Mouse (Mus musculus) brain, embryonic 18.5 days (tissue): ENCODE data around the gene Srp14.
A peak's percentile ranks its signal among the peaks of the same experiment; 100 is the strongest.

ENCODE experiments used
- DNase-seq: peaks from one replicate; pipeline ENCODE4 v3.0.0-alpha.2; 2012; ENCODE audit warnings: low read depth, low spot score

The Srp14 gene

DNA sequence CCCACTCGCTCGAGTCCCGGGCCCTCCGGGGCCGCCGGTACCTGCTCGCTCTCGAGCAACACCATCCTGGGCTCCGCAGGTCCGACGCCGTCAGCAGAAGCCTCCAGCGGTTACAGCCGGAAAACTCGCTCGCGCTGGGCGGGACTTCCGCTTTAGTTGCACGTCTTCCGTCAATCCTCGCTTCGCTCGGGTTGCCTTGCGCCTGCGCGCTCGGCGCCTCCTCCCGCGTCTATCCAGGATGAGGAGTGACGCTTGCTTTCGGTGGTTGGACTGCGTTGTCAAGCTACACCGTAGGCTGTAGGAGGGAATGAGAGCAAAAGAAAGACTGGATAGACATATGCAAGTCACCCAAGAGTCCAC is at the start of gene Srp14:
Gene Srp14, minus strand, starts transcription at position 162 of the 360 bp plus-strand sequence.
- DNase-seq: peak; percentile 89

DNA sequence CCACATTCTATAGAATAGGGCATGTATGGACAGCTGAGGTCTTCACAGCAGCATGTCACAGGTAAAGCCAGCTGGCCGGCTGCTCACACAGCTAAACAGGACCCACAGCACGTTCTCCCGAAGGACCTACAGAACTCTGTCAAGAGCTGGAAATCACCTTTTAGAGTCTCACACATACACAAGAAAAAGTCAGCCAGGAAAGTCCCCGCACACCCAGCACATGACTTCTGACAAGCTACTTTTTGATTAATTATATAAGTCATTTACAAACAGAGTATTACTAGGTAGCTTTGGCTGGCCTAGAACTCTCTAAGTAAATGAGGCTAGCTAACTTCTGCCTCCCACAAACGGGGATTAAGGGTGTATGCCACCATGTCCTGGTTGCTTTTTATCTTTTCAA is 47.0 kb upstream of the Srp14 start:
- no peak for DNase-seq

DNA sequence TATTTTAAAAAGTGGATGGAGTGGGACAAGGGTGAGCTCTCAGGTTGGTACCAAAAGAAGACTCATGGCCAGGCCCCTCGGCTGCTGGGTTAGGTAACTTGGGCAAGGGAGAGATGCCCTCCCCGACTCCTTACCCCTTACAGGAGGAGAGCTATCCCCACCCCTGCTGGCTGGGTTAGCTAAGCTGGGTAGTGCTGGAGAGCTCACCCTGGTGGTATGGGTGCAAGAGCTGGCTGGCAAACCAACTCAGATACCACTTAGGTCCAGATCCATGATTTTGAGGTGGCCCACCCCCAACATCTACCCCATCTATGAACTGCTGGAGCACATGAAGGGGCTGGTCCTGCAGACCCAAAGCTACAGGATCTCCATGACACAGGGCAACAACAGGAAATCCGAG is 45.3 kb upstream of the Srp14 start:
- DNase-seq: no peak

DNA sequence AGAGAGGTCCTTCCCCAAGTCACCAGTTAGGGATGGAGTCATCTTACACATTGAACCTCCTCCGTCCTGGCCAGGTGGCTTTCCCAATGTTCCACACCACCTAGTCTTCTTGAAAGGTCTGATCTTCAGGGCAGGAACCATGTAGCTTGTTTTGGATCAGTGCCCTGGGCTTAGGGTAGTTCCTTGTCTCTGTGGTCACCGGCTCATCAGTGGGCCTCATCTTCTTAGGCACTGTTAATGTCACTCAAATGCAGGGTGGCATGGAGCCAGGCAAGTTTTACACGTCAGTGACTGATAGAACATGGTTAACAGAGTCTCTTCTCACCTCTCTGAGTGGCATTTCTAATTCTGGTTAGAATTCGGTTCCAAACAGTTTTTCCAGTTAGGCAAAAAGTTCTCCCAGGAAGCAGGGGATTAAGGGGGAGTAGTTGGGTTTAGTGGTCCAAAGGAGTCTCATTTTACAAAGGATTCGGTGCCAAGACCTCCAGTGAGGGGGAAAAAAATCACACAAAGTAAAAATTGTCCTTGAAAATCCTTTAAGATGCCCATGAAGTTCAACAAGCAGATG is 43.7 kb upstream of the Srp14 start:
- no peak for DNase-seq

DNA sequence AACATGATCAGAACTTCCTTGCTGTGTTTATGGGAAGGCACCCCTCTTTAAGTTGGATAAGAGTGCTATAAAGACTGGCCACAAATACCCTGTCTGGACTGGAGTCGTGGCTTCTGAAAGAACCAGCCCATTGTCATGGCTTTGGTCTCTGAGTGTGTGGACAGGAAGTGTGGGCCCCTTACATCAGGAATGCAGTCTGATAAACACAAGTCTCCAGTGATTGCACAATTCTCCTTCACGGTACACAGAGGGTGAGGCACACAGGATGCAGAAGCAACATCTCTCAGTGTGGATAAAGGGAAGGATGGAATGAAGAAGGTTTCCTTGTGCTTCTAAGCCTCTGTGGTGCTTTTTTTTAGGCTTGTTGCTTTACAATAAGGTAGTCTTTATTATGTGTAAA is 42.8 kb upstream of the Srp14 start:
- no peak for DNase-seq

DNA sequence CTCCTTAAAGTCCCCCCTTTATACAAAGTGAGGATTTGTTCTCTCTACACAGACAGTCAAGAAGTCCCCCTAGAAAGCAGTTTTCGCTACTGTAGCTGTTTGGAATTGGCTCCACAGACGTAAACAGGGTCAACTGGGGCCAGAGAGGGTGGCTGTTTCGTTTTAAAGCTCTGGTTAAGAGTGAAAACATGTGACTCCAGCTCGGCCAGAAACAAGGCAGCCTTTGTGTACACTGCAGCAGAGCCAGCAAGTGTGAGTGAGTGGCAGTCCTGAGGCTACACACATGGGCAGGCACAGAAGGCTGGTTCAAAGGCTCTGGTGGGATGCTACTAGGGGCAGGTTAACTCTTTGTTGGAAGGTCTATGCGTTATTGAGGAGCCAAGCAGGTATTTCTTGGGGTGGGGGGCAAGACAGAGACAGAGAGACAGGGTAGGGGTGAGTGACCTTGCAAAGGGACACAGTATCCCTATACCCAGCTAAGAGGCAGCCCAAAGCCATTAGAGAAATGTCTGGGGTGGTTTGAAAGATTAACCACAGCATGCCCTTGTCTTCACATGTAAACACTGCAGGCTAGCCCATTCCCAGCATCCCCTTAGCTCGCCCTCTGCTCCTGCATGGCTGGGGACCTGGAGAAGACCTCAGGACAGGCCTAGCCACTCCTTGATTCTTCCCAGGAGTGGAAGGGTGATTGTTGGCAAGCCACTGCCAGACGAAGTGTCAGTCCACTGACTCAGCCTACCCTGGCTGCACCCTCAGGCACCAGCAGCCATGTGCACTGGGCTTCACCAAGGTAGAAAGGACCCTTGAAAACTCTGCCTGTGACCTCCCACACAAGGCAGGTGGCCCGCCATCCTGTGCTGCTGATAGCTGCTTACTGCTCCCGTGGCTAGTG is 40.8 kb upstream of the Srp14 start:
- DNase-seq: peak; percentile 40

DNA sequence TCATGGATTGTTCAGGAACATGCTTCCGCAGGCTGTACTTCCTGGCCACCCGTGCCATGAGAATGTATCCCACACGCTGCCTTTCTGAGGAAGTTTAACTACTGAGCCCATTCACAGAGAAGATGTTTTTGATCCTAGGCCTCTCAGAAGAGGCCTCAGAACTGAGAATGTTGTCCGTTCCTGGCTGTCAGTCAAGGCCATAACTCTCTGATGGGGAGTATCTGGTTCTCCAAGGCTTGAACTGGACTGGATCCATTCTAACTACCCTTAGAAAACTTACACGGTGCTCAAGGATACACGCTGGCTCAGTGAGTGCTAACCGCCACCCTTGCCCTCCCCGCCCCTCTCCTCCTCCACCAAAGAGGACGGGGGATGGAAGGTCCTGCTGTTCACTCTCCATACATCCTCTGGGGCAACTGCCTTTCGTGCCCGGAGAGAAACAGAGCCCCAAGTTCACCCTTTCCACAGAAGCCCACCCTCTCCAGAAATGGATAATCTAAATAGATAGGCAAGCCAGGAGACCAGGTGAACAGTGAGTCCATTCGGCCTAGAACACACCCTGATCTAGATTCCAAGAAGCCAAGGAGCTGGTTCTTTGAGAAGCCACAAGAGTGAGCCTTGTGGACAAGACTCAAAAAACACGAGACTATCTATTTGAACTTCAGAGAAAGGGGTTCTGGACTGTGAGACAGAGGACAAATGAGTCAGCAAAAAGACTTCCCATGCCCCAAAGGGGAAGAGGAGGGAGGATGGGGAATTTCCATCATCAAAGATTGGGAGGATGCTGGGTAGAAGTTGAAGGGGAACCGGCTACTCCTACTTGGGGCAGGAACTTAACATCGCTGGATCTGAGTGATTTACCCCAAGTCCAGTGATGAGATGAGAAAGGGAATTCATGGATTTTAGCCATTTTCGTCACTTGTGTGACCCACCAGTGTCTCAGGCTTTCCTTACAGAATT is 33.2 kb upstream of the Srp14 start:
- no peak for DNase-seq

DNA sequence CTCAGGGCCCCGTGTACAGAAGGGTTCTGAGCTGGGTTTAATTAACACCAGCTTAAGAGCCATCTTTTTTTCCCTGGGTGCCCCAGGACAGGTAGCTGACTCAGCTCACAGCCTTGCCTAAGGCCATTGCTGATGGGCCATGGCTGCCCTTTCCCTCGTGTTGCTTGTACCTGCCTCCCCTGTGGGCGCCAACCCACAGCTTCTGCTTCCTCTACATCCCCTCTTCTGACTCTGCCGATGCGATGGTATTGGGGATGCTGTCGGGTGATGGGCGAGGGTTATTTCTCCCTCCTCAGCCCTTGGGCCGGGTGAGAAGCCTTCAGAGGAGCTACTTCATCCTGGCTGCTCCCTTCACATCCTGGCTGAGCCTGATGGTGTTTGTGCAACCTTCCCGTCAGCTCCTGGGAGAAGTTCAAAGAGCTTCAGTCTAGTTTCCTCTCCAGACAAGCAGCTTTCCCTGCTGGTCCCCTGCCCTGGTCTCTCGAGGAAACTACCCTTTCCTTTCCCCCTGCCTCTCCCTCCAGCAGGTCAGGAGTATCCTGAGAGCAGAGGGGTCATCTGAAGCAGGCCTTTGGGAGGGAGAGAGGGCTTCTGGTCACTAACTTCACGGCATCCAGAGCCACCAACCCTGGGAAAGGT is 32.4 kb upstream of the Srp14 start:
- DNase-seq: no peak

DNA sequence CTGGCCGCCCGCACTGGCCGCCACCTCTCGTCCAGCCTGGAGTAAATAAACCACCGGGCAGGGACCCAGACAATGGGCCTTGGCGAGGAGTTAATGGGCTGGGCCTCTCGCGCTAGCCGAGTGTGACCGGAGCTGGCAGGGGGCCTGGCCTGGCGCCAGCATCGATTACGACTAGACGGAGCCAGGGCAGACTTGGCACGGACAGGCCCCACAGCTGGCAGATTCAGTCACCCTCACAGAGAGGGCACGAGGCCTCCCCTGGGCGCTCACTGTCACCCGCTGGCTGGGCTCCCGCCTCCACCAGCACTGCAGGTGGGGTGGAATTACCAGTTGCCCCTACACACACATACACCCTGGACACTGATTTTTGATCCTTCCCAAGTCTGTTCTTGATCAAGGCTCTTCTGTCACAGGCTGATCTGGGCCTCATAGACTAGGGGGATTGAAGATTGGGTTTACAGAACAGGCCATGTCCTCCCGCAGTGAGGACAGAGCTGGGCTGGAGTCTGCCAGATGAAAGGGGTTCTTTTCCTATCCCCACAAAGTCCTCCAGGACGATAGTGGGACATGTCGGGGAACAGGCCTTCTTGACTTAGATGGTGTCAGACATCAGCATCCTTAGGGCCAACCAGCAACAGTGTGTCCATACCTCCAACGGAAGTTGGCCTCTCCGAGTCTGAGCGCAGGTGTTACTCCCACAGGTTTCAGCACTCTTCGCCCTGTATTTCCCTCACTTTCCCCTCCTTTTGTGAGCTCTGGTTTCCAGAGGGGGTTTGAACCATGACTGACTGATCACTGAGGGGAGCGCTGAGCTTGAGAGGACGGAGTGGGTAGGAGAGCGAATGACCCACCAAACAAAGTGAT is 31.2 kb upstream of the Srp14 start:
- DNase-seq: peak; percentile 46

DNA sequence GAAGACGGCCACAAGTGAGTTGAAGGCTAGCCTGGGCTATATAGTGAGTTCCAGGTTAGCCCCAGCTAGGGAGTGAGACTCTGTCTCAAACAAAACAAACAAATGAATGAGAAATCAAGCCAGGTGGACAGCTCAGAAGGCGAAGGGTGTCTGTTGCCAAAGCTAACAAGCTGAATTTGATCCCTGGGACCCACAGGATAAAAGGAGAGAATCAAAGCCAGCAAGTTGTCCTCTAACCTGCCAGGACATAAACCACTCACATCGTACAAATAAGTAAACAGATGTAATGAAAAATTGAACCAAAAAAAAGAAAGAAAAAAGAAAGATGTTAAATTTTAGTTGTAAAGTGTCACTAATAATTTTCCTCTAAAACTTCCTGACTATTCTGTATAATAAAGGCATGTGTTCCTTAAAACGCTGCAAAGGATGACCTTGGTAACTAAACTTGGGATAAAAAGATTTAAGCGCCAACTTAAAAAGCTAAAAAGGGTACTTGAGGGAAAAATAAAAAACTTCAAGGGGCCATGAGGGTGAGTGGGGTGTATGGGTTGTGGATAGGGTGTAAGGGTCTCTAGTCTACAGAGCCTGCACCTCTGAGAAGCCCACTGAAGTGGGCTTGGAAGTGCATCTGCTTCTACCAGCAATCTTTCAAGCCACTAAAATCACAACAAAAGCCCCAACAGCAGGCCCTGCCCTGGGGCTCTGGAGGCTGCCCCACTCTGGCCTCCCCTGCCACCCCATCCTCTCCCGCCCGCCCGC is 30.4 kb upstream of the Srp14 start:
- no peak for DNase-seq

DNA sequence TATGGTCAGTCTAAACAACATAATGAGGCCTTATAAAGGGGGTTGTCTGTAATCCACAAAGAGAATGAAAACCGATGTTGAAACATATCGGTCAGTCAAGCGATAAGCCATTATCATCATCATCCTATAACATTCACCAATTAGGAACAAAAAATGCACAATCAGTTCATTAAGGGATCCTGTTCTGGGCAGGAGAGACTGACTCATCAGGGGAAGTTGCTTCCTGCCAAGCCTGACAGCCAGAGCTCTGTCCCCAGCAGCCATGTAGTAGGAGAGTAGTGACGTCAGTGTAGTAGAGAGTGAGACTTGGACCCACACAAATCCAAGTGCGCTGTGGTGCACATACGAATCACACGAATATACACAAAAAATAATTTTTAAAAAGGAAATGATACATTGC is 27.6 kb upstream of the Srp14 start:
- no peak for DNase-seq

DNA sequence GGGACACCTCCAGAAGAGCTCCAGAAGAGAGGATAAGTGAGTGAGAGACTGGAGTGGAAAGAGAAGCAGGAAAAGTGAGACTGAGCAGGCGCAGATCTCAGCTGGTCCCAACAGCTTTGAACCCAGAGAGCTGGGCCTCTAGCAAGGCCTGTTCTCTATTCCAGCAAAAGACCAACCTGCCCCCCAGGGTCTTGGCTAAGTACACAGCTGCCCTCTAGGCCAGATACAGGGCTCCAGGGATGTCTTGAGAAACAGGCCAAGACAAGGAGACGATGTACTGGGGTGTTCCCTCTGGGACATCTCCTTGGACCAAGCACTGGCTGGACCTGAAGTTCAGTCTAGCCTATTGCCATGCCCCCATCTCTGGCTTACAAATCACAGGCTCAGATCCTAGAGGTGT is 20.7 kb upstream of the Srp14 start:
- DNase-seq: no peak

DNA sequence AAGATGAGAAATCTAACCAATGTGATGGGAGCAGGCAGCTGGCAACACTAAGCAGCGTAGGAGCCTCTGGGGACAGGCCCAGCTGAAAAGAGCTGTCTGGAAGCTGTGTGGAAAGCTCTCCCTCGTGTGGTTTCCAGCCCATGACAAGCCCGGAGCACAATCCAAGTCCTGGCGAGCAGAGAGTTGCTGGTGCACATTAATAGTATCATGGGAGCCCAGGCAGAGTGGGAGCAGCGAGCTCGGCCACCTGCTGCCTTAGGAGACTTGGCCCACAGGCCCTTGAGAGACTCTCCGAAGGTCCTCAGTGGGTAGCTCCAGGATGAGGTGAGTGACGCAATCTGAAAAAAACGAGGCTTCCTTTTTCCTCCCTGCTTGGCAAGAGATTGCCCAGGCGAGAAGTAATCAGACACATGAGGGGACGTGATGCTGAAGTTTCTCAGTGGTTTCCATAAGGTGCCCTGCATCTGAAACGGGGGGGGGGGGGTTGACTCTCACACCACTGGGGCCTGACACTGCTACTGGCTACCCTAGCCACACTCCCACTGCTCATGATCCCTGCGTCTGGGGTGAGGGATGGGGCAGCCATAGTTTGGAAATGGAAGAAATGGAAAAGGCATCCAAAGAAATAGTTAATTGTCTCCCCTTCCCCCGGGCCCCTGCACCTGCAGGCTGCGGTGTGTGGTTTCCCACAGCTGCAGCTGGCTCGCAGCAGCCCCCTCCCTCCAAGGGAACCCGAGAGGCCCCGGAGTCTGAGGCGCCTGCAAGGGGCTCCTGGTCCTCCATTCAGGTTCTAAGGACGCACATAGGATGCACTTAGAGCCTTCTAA is 19.8 kb upstream of the Srp14 start:
- DNase-seq: no peak

DNA sequence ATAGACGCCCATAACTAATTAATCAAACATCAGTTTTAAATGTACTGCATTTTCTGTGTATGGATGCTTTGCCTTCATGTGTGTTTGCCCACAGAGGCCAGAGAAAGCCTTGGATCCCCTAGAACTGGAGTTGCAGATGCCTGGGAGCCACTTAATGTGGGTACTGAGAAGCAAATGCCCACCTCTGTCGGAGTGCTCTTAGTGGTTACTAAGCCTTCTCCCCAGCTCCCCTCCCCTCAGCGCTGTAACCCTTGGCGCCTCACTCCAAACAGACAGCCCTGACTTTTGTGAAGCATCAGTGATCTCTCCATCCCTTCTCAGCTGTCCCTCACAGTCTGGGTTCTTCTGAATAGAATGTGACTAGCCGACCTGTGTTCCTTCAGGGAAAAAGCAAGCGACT is 19.0 kb upstream of the Srp14 start:
- DNase-seq: no peak

DNA sequence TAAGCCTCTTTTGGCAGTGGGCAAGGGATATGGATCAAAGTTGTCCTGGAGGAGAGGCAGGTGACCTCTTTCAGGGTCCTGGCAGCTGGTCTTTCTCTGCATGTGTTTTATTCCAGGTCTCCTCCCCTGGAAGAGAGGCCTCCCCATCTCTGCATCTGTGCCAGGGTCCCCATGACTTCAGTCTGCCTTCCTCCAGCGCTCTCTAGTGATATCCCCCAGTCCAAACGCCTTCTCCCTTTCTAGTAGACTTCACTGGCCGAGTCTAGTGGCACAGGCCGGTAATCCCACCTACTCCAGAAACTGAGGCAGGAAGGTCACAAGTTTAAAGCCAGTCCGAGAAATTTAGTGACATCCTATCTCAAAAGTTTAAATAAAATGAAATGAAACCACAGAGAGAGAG is 18.4 kb upstream of the Srp14 start:
- DNase-seq: no peak

DNA sequence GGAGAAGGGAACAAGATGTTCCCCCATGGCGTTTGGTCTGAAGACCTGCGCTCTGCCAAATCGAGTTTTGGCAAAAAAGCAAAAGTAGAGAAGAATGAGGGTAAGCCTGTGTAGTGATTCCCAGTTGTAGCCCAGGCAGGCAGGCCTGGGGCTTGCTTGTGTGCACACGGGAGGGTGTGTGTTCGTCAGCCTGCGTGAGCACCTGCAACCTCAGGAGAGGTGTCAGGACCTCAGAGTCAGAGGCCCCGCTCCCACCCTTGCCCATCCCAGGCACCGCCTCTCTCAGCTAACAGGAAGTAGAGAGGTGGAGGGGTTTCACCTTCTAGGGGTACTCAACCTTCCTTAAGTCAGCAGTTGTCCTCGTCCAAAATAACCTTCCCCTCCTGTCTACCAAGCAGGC is 15.5 kb upstream of the Srp14 start:
- DNase-seq: no peak

DNA sequence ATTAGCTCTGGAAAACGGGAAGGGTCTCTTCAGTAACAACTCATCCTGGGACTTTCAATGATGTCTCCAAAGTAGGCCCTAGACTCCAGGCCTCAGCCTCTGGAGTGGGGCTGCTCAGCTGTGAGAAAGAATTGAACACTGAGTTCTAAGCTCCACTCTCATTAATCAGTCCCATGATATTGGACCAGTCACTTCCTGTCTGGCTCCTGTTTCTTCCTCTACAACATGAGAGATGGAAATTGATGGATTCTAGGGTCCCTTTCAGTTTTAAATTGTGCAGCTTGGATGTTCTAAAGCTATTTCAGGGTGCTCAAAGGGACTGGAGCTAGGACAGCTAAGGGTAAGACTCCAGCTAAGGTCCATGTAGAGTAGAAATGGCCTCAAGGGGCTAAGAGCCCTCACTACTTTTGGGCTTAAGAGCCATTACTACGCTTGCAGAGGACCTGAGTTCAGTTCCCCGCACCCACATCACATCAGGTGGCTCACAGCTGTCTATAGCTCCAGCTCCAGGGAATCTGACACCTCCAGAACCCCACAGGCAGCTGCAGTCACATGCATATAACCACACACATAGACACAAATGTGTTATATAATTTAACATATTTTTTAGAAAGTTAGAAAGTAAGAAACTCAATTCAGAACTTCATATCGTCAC is 12.4 kb upstream of the Srp14 start:
- no peak for DNase-seq

DNA sequence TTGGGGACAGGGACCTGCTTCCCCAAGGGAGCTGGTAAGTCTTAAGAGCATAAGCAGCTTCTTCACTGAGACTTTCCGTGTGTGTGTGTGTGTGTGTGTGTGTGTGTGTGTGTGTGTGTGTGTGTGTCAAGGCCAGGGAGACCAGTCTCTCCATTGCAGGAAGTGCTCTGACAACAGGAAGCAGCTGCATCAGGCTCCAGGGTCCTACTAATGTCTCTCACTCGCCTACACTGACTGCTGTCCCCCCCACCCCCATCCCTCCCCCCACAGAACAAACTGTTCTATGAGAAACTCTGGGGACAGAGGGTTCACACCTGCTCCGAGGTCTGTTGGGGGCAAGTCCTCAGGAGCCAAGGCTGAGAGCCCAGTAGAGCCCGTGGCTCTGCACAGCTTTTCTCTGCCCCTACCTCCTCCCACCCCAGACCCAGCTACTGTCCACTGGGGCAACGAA is 11.8 kb upstream of the Srp14 start:
- no peak for DNase-seq
